Mouse (Mus musculus): Measurements from ENCODE around the gene Syngr1.

The Syngr1 gene

DNA sequence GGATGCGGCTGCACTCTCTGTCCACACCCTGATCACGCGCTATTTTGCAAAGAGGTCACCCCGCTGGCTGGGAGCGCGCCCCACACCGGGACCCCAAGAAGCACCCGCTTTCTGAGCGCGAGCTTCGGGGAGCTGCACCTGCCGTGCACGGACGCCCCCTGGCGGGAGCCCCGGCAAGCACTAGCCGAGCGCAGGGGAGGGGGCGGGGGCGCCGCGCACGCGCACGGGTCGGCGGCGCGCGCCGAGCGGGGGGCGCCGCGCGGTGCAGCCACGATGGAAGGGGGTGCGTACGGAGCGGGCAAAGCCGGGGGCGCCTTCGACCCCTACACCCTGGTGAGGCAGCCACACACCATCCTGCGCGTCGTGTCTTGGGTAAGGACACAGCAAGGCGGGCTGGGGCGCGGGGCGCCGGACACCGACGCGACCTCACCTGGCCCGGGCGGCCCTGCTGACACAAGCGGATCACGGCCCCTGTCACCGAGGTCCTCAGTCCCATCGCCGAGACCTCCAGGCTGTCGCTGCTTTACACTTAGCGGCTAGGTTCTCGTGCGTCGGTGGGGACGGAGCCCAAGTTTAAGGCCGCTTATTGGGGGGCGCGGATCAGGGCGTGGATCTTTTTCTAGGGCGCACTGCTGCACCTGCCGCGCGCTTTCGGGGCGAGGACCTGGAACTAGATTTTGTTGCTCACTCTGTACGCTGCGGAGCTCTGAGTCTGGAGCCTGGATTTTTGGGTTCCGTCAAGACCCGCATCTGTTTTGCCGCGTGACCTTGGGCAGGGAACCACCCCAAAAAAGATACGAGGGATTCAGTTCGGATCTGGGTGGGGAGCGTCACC, at the start of gene Syngr1, which contains the start of gene Rpl3:
Gene Syngr1 (plus strand): TSS at position 214 of the 835 bp plus-strand sequence.
Gene Rpl3 (minus strand): TSS at position 748 of the 835 bp plus-strand sequence.
- peak; percentile 71 for DNase-seq (ENCODE audit: extremely low spot score)

DNA sequence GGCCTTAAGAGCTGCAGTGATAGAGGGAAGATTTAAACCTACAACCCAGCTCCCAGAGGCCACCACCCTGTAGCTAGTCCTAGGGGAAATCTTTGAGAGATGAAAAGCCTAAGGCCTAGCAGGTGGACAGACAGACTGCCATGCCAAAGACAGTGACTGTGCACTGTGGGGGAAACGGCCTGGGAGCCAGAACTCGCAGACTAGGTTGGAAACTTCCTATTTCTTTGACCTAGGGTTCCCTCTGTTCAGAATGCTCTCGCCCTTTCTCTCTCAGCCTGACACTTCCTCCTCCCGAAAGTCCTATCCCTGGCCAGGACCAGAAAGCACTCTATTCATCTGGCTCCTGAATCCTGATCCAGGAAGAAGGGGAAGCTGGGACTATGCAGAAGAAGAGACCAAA, 49.0 kb upstream of the Syngr1 start:
- DNase-seq (ENCODE audit: extremely low spot score): no peak

DNA sequence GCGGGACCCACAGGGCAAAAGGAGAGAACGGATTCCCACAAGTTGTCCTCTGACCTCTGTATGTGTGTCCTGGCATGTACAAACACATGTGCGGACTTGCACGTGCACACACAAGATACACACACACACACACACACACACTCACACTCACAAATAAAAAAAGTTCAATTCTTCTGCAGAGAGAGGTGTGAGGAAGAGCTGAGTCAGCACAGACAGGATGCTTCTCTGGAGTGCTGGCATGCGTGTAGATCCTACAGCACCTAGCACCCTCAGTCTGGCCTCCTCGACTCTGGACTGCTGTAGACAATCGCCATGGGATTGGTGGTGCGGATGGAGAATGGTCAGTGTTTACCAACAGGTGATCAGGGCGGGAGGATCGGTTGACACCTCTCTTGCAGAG, 46.9 kb upstream of the Syngr1 start:
- no peak for DNase-seq (ENCODE audit: extremely low spot score)

DNA sequence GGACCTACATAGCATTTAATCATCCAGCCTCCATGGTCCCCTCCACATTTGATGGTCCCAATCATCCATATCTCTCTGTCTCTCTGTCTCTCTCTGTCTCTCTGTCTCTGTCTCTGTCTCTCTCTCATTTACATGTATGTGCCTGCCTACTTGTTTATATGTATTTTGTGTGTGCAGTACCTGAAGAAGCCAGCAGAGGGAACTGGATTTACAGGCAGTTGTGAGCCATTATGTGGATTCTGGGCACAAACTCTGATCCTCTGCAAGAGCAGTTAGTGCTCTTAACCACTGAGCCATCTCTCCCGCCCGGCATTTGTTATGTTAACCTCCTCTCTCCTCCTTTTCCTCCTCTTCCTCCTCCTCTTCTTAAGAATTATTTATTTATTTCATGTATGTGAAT, 45.4 kb upstream of the Syngr1 start:
- no peak for DNase-seq (ENCODE audit: extremely low spot score)

DNA sequence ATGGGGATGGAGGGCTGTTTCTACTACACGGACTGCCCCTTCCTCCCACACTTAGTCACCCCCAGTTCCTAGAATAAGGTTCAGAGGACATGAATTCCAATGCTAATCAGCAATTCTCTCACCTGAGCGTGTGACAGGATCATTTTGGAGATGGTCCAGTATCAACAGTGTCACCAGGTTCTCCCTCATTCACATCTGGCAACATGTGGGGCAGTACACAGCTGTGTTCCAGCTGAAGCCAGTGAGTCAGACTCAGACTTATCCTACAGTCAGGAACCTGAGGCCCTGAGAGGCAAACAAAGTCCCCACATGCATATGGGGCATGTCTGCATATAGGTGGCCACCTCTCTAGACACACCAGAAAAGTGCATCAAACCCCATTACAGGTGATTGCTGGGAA, 43.9 kb upstream of the Syngr1 start:
- DNase-seq (ENCODE audit: extremely low spot score): no peak

DNA sequence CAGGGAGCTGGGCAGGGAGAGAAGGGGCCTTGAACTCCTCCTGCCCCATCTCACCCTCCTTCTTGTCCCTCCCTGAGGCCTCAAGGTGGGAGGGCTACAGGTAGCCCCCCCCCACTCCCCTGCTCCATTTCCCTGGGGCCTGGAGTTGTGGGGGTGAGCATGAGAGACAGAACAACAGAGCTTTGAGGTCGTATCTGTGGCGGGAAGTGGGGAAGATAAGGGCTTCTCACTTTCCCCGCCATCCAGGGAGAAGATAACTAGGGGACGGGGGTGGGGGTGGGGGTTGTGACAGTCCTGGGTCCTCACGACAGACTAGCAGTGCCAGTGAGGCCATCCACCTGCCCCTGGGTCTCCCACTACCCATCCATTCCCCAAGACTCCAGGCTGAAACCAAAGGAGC, 43.2 kb upstream of the Syngr1 start:
- no peak for DNase-seq (ENCODE audit: extremely low spot score)

DNA sequence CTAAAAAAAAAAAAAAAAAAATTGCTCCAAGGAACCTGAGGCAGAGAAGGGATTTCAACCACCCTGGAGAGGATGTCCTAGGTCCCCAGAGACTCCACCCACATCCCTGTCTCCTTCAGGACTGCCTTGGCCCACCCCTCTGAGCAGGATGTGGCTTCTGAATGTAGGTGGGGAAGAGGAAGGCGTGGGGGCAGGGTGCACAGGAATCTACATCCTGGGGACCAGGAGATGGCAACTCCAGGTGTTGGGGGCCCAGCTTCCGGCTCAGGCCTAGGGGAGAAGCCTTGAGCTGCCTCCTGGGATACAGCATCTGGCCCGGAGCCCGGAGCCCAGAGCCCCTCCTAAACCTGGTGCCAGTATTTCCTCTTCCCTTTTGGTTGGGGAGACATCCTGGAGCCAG, 41.0 kb upstream of the Syngr1 start:
- DNase-seq (ENCODE audit: extremely low spot score): no peak

DNA sequence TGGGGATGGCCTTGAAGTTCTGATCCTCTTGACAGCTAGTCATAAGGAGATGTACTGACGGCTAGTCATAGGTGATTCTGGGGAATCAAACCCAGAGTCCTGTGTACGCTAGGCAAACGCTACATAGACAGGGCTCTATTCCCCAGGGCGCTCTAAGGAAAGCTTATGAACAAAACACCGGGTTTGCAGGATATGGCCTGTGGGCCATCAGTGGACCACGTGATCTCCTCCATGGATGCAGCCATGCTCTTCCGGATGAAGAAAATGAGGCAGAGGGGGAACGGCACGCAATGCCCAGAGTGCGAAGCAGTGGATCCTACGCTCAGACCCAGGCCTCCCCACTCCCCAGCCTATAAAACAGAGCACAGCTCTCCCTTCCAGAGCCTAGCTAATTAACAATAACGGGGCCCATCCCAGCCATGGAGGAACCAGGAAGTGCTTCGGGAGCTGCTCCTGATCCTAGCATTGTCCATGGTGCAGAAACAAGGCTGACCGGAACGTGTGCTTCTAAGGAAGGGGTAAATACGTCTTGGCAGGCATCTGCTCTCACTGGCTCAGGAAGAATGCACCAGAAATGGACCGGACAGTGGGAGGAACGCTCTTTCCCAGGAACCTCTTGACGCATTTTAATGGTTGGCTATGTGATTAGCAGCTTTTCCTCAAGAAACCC, 39.9 kb upstream of the Syngr1 start:
- no peak for DNase-seq (ENCODE audit: extremely low spot score)

DNA sequence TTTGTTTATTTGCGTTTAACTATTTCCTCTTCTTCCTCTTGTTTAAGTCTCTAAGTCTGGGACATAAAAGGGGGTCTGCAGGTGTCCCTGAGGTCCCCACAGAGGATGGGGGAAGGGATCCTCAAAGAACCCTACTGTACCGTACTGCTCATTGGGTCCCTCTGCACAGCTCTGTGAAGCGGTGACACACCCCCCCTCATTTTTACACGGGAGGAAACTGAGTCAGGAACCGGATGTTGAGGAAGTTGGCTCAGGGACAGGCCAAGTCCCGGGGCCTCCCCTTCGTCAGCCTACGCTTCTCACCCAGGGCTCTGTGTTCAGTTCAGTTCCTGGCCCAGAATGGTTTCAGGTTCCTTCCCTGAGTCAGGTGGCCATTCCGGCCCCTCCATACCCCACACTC, 39.4 kb upstream of the Syngr1 start:
- no peak for DNase-seq (ENCODE audit: extremely low spot score)

DNA sequence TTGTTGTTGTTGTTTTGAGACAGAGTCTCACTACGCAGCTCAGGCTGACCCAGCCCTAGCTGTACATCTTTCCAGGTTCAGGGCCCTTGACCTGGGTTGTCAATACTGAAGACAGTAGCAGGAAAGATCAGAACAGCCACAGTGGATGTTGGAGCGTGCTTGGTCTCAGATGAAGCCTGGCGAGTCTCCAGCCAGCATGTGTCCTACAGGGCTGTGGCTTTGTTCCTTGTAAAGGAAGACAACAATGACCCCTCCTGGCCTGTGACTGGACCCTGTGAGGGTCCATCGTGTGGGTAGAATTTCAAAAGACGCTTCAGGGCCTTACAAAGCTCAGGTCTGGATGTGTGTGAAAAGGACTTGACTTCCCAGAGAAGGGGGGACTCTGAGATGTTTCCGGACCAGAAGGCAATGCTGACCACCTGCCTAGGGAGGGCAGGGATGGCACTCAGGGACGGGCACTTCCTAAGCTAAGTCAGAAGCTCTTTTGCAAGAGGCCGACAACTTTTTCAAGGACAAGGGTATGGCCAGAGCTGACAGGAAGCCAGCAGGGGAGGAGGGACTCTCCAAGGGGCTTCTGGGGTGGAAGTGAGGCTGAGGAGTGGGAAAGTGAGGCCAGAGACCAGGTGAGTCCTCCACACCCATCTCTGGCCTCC, 37.6 kb upstream of the Syngr1 start:
- DNase-seq (ENCODE audit: extremely low spot score): no peak

DNA sequence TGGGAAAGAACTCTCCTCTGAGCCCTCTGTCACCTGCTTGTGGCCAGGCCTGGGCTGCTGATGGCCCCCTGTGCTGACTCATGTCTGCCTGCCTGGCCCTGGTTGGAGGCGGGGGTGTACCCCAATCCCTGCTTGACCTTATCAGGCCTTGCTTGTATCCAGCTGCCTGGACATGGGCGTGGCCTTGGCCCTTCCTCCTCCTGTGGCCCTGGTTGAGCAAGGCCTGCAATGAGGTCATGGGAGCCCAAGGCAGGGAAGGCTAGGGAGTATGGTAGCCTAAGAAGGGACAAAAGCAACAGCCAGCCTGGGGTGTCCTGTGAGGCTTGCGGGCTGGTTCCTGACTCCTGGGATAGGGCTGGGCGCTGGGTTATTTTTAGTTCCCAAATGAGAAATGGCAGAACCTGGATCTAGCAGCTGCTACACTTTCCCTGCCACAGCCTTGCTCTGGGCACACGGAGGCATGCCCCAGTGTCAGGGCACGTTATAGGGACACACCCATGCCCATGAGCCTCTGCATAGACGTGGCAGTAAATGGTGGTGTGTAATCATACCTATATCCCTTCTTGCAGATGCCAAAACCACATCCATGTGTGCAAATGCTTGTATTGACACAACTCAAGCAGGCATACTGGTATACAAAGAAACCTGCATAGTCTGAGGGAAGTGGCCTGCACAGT, 37.0 kb upstream of the Syngr1 start:
- DNase-seq (ENCODE audit: extremely low spot score): no peak

DNA sequence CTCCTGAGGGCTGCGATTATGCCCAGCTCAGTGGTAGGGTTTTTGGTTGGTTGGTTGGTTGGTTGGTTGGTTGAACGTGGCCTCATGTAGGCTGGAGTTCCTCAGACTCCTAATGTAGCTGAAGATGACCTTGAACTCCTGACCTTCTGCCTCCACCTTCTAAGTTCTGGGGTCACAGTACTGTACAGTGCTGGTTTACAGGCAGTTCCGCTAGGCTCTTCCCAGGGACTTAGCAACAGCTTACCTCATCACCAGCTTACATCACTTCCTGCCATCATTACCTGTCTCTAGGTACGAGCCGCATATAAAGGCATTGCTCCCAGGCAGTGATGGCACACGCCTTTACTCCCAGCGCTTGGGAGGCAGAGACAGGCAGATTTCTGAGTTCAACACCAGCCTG, 33.0 kb upstream of the Syngr1 start:
- no peak for DNase-seq (ENCODE audit: extremely low spot score)

DNA sequence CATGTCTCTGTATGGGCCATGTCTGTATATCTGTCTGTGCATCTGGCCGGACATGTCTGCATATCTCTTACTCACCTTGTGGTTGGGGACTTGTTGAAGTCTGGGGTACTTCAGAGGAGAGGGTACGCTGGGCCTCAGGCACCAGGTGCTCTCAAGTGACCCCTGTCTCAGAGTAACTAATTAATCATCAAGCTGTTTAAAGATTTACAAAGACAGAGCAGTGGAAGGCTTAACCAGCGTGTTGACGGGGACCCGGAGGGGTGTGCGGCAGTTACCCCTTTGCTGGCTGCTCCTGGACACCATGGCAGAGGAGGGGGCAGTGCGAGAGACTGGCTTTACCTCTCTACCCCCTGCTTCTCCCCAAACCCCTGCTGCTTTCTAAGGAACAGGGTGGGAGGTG, 31.5 kb upstream of the Syngr1 start:
- DNase-seq (ENCODE audit: extremely low spot score): no peak

DNA sequence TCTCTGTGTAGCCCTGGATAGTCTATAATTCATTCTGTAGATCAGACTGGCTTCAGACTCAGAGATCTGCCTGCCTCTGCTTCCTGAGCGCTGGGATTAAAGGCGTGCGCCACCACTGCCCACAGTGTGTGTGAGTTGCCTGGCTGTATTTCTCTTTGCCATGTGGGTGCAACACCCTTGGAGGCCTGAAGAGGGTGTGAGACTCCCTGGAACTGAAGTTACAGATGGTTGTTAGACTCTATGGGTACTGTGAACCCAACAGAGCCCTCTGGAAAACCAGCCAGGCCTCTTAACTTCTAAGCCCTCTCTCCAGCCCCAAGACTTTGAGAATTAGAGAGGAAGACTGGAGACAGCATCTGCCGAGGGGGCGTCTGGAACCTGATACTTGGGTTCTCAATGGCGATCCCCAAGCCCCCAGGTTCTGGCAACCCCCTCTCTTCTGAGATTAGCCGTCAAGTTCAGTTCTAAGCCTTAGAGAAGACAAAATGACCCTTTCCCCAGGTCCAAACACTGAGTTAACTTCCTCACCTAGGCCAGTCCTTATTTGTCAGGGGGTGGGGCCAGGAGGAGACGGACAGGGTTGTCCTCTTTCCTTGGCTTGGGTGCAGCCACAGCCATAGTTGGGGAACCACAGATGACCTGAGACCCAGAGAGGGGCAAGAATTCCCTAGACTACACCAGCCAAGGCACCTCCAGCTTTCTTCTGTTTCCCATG, 30.6 kb upstream of the Syngr1 start:
- DNase-seq (ENCODE audit: extremely low spot score): no peak

DNA sequence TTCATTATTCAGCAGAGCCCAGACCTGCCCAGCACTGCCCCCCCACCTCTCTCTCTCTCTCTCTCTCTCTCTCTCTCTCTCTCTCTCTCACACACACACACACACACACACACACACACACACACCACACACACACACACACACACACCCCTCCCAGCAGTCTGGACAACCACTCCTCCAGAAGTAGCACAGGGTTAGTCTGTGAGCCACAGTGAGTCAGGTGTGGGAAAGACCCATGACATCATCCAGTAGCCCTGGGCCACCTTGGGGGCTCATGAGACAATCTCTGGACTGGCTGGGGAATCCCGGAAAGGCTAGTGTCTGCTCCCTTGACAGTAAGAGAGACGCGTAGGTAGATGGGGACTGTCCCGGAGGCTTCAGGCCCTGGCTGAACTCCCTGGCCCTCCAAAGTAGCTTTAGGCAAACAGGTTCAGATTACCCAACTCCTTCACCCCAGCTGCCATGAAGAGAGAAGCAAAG, 30.0 kb upstream of the Syngr1 start:
- no peak for DNase-seq (ENCODE audit: extremely low spot score)

DNA sequence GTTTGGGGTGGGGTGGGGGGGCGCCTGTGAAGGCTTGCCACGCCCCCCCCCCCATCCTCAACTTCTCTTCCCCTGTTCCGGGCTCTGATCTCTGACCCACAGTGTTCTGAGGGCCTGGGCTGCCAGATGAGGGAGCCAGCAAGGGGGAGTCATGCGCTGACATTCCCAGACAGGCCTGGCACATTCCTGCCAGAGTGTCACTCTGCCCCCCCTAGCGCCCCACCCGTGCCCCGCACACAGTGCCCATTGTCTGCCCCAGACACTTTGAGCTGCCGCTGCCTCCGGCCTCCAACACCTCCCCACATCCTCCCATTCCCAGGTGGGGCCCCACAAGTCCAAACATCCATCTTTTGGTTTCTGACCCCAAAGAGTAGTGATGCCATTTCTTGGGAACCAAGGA, 28.8 kb upstream of the Syngr1 start:
- no peak for DNase-seq (ENCODE audit: extremely low spot score)

DNA sequence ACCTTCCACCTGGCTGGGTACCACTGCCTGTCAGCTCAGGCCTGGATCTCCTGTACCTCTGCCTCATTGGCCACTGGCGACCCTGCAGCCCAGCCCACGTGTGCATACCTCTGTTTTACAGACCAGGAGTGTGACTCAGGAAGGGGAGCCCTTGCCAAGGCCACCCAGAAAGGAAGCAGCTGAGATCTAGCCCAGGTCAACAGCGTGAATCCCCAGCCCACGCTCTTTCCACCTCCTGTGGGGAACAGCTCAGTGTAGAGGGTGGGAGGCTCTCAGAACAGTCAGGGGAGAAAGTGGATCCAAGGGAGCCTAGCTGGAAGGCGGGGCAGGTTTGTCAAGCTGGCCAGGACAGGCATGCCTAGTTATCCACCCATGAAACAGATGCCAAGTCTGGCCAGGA, 28.3 kb upstream of the Syngr1 start:
- no peak for DNase-seq (ENCODE audit: extremely low spot score)

DNA sequence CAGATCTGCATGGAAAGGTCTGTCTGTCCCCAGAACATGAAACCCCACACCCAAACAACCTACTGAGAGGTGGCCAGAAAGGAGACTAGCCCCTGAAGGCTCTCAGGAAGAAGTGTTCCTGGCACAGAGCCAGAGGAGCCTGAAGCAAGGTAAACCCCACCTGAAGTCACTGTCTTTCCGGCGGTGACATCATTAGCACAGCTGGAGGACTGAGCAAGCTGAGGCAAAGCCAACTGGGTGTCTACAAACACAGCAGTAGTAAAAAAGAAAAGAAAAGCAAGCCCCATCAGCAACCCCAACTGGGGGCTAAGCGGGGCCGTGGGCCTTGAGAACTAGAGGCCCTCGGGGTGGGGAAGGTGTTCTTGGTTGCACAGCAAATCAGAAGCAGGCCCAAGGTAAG, 26.2 kb upstream of the Syngr1 start:
- no peak for DNase-seq (ENCODE audit: extremely low spot score)

DNA sequence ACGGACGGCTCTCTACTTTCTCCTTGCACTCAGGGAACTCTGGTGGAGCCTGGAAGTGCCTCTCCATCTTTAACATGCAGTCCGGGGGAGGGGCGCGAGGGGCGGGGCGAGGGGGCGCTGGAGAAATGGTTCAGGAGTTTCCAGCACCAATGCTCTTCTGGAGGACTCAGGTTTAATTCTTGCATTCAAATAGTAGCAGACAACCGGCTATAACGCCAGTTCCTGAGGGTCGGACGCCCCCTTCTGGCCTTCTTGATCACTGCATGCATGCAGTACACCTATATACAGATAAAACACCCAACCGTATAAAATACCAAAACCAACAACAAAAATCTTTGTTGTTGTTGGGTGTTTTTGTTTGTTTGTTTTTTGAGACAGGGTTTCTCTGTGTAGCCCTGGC, 25.7 kb upstream of the Syngr1 start:
- no peak for DNase-seq (ENCODE audit: extremely low spot score)

DNA sequence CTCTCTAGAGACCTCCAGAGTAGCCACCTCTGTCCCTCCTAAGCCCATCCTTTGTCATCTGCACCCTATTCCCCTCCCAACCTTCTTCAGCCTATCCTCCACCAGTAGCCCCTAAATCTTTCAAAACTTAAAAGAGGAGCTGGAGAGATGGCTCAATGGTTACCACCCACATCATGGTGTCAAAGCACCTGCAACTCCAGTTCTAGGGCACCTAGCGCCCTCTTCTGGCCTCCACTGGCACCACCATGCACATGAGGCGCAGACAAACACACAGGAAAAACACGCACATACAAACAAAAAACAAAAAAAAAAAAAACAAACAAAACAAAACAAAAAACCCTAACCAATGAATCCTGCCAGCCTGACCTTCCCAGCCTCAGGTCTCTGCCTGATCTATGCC, 24.6 kb upstream of the Syngr1 start:
- DNase-seq (ENCODE audit: extremely low spot score): no peak

DNA sequence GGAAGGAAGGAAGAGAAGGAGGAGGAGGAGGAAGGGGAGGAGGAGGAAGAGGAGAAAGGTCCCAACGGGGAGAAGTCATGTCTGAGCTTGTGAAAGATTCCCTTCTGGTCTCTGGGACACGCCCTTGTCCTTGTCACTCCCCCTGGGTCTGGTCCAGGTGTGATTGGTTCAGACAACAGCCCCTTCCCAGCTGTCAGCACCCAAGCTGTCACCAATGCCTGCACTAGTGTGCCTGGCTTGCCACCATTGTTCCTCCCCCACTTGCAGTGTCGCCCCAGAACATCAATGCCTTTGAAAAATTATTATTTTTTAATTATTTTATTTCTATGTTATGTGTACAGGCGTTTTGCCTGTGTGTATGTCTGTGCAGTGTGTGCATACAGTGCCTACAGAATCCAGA, 22.0 kb upstream of the Syngr1 start:
- DNase-seq (ENCODE audit: extremely low spot score): no peak

Data from embryo, embryonic 9.5 days (tissue).